Mouse (Mus musculus): ENCODE results near the gene Nosip. TPM values are rescaled to one million over a fixed set of nuclear protein-coding genes. Genes with fewer than 3 reads are reported as not detected.

Gene Nosip
- polyA plus RNA-seq, 1 experiment from 2014 or later: 60.9 TPM

DNA sequence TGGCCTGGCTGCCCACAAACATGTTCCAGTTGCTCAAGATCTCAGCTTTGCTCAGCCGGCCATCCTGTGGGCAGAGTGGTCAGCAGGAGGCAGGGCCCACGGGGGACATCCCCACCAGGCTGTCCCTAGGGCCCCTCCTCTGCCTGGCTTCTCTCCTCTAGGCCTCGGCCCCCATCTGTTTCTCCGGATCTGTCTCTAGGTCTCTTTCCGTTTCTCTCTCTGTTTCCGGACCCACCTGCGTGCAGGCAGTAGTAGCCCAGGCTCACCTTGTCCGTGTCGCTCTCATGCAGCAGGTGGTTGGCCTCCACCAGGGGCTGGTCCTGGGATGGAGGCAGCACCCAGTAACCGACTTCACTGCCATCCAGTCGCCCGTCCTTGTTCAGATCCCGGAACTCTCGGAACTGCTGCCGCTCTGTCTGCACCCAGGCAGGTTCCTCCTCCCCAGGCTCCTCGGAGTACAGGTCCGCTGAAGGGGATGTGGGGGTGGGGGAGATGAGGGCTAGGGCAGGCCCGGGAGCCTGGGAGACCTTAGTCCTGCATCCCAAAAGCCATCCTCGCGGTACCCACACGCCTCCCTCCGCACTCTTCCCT lies 21.2 kb downstream of the Nosip start:
- peak overlapping the region; percentile 38; the same call in 1 of the 2 replicates for H3K9ac ChIP-seq (ENCODE audit: low read depth, low read length)
- peak overlapping the region; percentile 67; the same call in 1 of the 2 replicates for H3K27ac ChIP-seq (ENCODE audit: low read depth, low read length)
- H3K4me3 ChIP-seq (ENCODE audit: low read depth, low read length): peak overlapping the region; percentile 24
- no peaks in the 10 kb centered on the region for H3K27me3 ChIP-seq (replicated peaks; ENCODE audit: control insufficient read depth, insufficient read depth, low read length)
- 60% methylated on average over 22 of the region's 22 CpGs for WGBS
- peaks cover 10% of the 10 kb centered on the region for H3K4me1 ChIP-seq (replicated peaks; ENCODE audit: control insufficient read depth, insufficient read depth, low read length)
- peak overlapping the region; percentile 66 for H3K4me2 ChIP-seq
- 0 out of 2 replicates have a peak, but pooled peaks have one; percentile 9 for ATAC-seq (replicated peaks; ENCODE audit: low FRiP score)
- H3K36me3 ChIP-seq (ENCODE audit: control insufficient read depth, insufficient read depth, low read length): peaks cover 20% of the 10 kb centered on the region
- no peaks in the 10 kb centered on the region for H3K9me3 ChIP-seq (ENCODE audit: control insufficient read depth, low read length)
- DNase-seq (ENCODE audit: low spot score): no peak

DNA sequence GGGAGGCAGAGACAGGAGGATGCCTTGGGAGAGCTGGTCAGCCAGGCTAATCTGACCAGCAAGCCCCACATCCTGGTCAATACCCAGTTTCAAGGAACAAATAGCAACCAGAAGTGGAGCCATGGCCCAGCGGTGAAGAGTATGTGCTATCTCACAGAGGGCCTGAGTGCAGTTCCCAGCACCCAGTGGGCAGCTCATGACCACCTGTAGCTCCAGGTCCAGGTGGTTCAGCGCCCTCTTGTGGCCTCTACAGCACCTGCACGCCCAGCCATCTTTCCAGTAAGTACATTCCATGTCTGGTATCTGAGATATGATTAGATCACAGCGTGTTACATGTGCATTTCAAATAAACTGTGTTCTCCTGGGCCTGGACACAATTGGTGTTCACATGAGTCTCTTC lies 23.9 kb downstream of the Nosip start:
- H3K36me3 ChIP-seq (ENCODE audit: control insufficient read depth, insufficient read depth, low read length): peaks cover 20% of the 10 kb centered on the region
- H3K4me1 ChIP-seq (replicated peaks; ENCODE audit: control insufficient read depth, insufficient read depth, low read length): peaks cover 20% of the 10 kb centered on the region
- no peak overlapping the region for H3K9ac ChIP-seq (ENCODE audit: low read depth, low read length)
- H3K4me3 ChIP-seq (ENCODE audit: low read depth, low read length): no peak overlapping the region
- no peaks in the 10 kb centered on the region for H3K9me3 ChIP-seq (ENCODE audit: control insufficient read depth, low read length)
- 75% methylated on average over 4 of the region's 4 CpGs for WGBS
- H3K27me3 ChIP-seq (replicated peaks; ENCODE audit: control insufficient read depth, insufficient read depth, low read length): no peaks in the 10 kb centered on the region
- ATAC-seq (replicated peaks; ENCODE audit: low FRiP score) (no peak), DNase-seq (ENCODE audit: low spot score) (no peak)
- no peak overlapping the region for H3K4me2 ChIP-seq
- H3K27ac ChIP-seq (ENCODE audit: low read depth, low read length): no peak overlapping the region

DNA sequence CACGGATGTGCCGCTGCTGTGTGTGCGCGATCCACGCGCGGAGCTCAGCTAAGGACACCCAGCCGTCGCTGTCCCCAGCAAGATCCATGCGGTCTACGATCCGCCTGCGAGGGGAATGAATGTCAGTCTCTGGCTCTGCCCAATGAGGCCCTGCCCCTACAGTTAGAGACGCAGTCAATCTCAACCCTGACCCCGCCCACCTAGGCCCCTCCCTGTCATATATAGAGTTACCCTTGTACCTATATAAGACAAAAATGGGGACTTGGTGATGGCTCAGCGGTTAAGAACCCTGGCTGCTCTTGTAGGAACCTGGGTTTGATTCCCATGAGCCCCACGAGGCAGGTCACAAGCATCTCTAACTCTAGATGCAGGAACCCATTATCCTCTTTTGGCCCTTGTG lies 26.4 kb downstream of the Nosip start:
- no peak for DNase-seq (ENCODE audit: low spot score)
- Histone ChIP-seq H3K27me3 (replicated peaks; ENCODE audit: control insufficient read depth, insufficient read depth, low read length) (no peaks in the 10 kb centered on the region), H3K9ac (ENCODE audit: low read depth, low read length) (no peak overlapping the region), H3K4me3 (ENCODE audit: low read depth, low read length) (no peak overlapping the region), H3K4me1 (replicated peaks; ENCODE audit: control insufficient read depth, insufficient read depth, low read length) (peaks cover 23% of the 10 kb centered on the region), H3K9me3 (ENCODE audit: control insufficient read depth, low read length) (no peaks in the 10 kb centered on the region), H3K4me2 (no peak overlapping the region), H3K36me3 (ENCODE audit: control insufficient read depth, insufficient read depth, low read length) (peaks cover 20% of the 10 kb centered on the region), H3K27ac (ENCODE audit: low read depth, low read length) (no peak overlapping the region)
- no peak for ATAC-seq (replicated peaks; ENCODE audit: low FRiP score)
- WGBS: 91% methylated on average over 17 of the region's 17 CpGs

DNA sequence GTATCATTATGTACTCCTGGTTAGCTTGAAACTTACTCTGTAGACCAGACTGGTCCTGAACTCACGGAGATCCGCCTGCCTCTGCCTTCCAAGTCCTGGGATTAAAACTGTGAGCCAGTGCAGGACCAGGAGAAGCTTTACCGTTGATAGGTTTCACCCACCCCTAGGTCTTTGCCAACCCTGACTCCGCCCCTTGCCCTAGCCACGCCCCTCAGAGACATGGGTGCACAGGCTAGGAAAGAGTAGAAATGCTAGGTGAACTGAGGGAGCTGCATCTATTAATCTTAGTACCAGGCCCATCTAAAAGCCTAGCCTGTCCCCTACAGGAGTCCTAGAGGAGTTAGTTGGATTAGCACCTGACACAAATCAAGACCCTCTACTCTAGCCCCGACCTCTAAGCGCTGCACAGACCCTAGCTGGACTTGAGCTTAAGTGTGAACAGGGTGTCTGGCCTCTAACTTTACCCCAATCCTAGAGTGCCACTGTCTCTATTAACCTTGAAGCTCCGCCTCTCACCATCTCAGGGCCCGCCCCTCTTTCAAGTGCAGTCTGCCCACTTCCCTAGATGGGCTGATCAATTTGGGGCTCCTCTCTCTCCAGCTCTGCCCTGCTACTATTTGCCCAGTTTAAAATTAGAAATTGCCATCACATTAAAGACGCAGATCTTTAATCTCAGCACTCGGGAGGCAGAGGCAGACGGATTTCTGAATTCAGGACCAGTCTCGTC lies 28.2 kb downstream of the Nosip start:
- WGBS: 58% methylated on average over 13 of the region's 13 CpGs
- Histone ChIP-seq H3K36me3 (ENCODE audit: control insufficient read depth, insufficient read depth, low read length) (peaks cover 17% of the 10 kb centered on the region), H3K27me3 (replicated peaks; ENCODE audit: control insufficient read depth, insufficient read depth, low read length) (no peaks in the 10 kb centered on the region), H3K9me3 (ENCODE audit: control insufficient read depth, low read length) (no peaks in the 10 kb centered on the region), H3K4me2 (peak overlapping the region; percentile 70), H3K4me1 (replicated peaks; ENCODE audit: control insufficient read depth, insufficient read depth, low read length) (peaks cover 23% of the 10 kb centered on the region), H3K4me3 (ENCODE audit: low read depth, low read length) (peak overlapping the region; percentile 61), H3K9ac (ENCODE audit: low read depth, low read length) (peak overlapping the region; percentile 66; the same call in 1 of the 2 replicates), H3K27ac (ENCODE audit: low read depth, low read length) (peak overlapping the region; percentile 71)
- peak; percentile 21; the same call in 1 of the 2 replicates for ATAC-seq (replicated peaks; ENCODE audit: low FRiP score)
- DNase-seq (ENCODE audit: low spot score): no peak

DNA sequence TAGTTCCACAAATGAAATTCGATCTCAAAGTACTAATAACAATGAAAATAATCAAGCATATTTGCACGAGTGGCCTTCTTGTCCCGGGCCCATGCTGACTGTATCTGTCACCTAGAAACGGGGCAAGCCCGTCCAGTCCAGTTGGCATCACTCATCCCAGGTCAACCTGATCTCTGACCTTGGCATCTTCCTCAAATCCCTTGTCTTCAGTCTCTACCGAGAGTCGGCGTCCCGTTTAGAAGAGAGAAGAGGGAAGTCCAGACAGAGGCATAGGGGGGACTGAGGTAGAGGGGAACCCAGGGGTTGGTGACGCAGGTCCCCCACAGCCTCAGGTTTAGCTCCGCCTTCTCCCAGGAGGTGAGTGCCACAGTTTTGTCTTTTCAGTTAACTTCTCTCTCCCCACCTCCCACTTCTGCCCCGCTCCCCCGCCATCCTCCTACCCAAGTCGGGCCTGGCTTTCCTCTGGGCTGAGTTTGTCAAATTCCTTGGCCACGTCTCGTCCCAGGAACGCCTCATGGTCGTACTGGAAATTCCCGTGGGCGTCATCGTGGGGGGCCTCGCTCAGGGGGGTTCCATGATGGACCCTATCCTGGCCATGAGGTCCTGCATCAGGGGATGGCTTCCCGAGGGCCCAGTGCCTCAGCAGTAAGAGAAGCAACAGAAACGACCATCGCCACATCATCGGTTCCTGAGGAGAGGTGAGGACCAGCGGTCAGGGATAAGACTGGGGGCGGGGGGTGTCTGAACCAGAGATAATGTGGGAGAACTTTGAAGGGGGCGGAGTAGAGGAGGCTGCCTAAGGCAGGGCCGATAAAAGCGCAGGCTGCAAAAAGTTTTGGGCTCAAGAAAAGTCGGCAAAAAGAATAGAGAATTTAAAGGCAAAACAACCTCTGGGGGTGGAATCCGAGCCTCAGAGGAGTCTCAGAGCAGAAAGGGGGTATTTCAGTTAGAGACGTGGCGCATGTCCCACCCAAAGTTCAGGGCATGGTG lies 29.1 kb downstream of the Nosip start:
- 13% methylated on average over 35 of the region's 35 CpGs for WGBS
- peak overlapping the region; percentile 61 for H3K4me3 ChIP-seq (ENCODE audit: low read depth, low read length)
- no peaks in the 10 kb centered on the region for H3K27me3 ChIP-seq (replicated peaks; ENCODE audit: control insufficient read depth, insufficient read depth, low read length)
- no peaks in the 10 kb centered on the region for H3K9me3 ChIP-seq (ENCODE audit: control insufficient read depth, low read length)
- peaks cover 23% of the 10 kb centered on the region for H3K4me1 ChIP-seq (replicated peaks; ENCODE audit: control insufficient read depth, insufficient read depth, low read length)
- DNase-seq (ENCODE audit: low spot score): peak; percentile 62
- H3K9ac ChIP-seq (ENCODE audit: low read depth, low read length): peak overlapping the region; percentile 66
- peaks cover 13% of the 10 kb centered on the region for H3K36me3 ChIP-seq (ENCODE audit: control insufficient read depth, insufficient read depth, low read length)
- ATAC-seq (replicated peaks; ENCODE audit: low FRiP score): peak; percentile 71
- peak overlapping the region; percentile 71 for H3K27ac ChIP-seq (ENCODE audit: low read depth, low read length)
- peak overlapping the region; percentile 70 for H3K4me2 ChIP-seq

DNA sequence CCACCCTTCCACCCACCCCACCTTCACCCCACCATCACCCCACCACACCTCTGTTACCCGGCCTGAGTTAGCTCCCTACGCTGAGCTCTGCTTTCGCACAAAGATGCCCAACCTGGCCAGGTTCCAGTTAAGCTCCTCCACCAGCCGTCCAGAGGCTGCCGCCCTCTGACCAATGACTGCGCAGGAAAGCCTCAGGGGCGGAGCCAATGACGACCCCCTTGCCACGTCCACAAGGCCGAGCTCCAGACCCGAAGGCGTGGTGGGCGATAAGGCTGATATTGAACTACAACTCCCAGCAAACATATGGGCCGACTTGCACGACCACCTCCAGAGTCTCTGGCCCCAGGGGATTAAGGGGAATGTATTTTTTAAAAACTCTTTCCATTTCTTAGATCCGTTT lies 29.8 kb downstream of the Nosip start, which contains the start of gene Rcn3:
Gene Rcn3, minus strand, starts transcription at position 174 of the 400 bp plus-strand sequence.
- H3K9me3 ChIP-seq (ENCODE audit: control insufficient read depth, low read length): no peaks in the 10 kb centered on the region
- peak; percentile 87 for ATAC-seq (replicated peaks; ENCODE audit: low FRiP score)

DNA sequence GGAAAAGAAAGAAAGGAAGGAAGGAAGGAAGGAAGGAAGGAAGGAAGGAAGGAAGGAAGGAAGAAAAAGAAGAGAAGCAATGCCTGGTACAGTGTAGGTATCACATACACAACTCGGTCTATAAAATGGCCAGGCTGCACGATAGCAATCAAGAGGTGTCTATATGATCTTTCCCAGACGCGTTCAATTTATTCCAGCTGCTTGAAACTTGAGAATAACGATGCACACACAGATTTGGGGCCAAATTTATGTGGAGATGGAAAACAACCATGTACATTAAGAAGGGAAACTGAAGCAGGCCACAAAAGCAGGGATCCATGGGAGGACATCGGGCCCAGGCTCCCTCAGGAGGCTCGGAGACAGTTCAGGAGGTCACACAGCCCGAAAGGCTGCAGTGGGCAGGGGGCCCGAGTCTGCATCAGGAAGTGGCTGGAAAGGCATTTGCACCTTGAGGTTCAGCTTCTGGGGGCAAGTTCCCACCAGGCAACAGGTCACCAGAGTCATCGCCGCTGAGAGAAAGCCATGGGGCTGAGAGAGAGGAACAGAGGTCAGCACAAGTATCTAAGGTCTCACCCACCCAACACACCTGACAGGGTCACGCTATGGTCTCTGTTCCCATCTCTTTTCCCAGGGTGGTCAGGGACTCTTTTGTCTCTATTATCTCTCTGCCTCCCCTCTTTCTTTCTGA lies 30.7 kb downstream of the Nosip start:
- Histone ChIP-seq H3K27ac (ENCODE audit: low read depth, low read length) (peak overlapping the region; percentile 63), H3K4me1 (replicated peaks; ENCODE audit: control insufficient read depth, insufficient read depth, low read length) (peaks cover 23% of the 10 kb centered on the region), H3K9me3 (ENCODE audit: control insufficient read depth, low read length) (no peaks in the 10 kb centered on the region), H3K4me3 (ENCODE audit: low read depth, low read length) (peak overlapping the region; percentile 14), H3K9ac (ENCODE audit: low read depth, low read length) (0 out of 2 replicates have a peak overlapping the region, but pooled peaks have one; percentile 37), H3K27me3 (replicated peaks; ENCODE audit: control insufficient read depth, insufficient read depth, low read length) (no peaks in the 10 kb centered on the region), H3K4me2 (peak overlapping the region; percentile 70), H3K36me3 (ENCODE audit: control insufficient read depth, insufficient read depth, low read length) (no peaks in the 10 kb centered on the region; the same call in 1 of the 2 replicates)
- DNase-seq (ENCODE audit: low spot score) (no peak), ATAC-seq (replicated peaks; ENCODE audit: low FRiP score) (no peak)
- 34% methylated on average over 12 of the region's 12 CpGs for WGBS

More for the DNA sequence above, 29.8 kb downstream of the Nosip start, which contains the start of gene Rcn3:
- Histone ChIP-seq H3K4me3 (ENCODE audit: low read depth, low read length) (peak within 1 kb of the TSS; percentile 61), H3K4me1 (replicated peaks; ENCODE audit: control insufficient read depth, insufficient read depth, low read length) (peaks cover 23% of the 10 kb centered on the region), H3K9ac (ENCODE audit: low read depth, low read length) (peak within 1 kb of the TSS; percentile 66), H3K4me2 (peak within 1 kb of the TSS; percentile 70), H3K27me3 (replicated peaks; ENCODE audit: control insufficient read depth, insufficient read depth, low read length) (no peaks in the 10 kb centered on the region), H3K36me3 (ENCODE audit: control insufficient read depth, insufficient read depth, low read length) (peaks cover 6% of the 10 kb centered on the region; the same call in 1 of the 2 replicates), H3K27ac (ENCODE audit: low read depth, low read length) (peak within 1 kb of the TSS; percentile 71)
- under 1% methylated on average over 16 of the region's 16 CpGs for WGBS
- DNase-seq (ENCODE audit: low spot score): peak; percentile 91

All from liver, embryonic 11.5 days (tissue).